Mouse (Mus musculus) gonadal fat pad, adult 2 months (tissue): ENCODE data around the gene Rhox3e. TPM values are rescaled to one million over a fixed set of nuclear protein-coding genes. Genes with fewer than 3 reads are reported as not detected.
"Not testable (repeated sequence)": the region's sequence is repeated elsewhere in the genome, so short reads cannot be mapped to it uniquely, and the experiment has no call there.

Source experiments
- DNase-seq: peaks from one replicate; pipeline ENCODE4 v3.0.0-alpha.2; 2012; ENCODE audit warnings: low read depth
- polyA plus RNA-seq: library from polyadenylated mRNA; depleted of rRNA; stranded (reverse); fragments of >200 nt; gene quantifications from 2 replicates; pipeline ENCODE4 v1.2.3, GENCODE M21; 2012; rRNA removed

The Rhox3e gene
- not detected in 2 replicates for polyA plus RNA-seq

DNA sequence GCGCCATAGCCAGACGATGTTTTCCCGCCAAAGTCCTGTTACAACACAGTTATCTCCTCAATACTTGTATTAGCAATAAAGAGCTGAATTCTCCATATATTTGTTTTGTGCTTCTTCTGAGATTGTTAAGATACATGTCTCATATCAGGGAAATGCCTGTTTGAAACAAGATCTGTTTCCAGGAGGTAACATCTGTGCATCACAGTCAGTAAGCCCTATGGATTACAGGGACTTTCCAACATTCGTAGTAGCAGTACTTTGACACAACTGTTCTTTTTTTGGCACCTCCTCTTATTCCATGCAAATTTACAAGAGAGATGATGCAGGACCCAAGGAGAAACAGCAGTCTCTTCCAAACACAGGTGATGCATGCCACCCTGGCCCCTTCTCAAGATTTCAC is at the start of gene Rhox3e:
Rhox3e (plus strand) TSS at position 301 of the 400 bp plus-strand sequence.
- DNase-seq, result not testable (repeated sequence)

DNA sequence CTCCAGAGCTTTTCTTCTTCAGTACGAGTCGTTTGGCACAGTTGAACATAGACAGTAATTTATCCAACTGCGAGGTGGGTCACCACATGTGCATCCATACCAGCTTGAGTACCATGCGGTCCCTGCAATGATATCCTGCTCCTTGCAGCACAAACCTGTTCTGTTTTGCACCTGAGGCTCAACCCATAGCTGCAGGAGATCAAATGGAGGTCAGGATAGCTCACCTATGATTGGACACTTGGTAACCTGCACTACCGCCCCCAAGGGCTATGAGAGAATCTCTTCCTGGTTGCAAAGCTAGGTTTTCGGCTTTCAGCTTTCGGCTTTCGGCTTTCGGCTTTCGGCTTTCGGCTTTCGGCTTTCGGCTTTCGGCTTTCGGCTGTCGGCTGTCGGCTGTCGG is 27.8 kb upstream of the Rhox3e start, which contains the start of gene Rhox4d:
Rhox4d (plus strand) TSS at position 301 of the 400 bp plus-strand sequence.
- DNase-seq, result not testable (repeated sequence)

- not testable (repeated sequence) for DNase-seq
Observed at GRCm38 (mm10) chrX:37530152-37530551, 11.7 kb upstream of the Rhox3e start, which contains the start of gene Rhox2e. TSS of gene Rhox2e (plus strand) at chrX:37530452.

DNA sequence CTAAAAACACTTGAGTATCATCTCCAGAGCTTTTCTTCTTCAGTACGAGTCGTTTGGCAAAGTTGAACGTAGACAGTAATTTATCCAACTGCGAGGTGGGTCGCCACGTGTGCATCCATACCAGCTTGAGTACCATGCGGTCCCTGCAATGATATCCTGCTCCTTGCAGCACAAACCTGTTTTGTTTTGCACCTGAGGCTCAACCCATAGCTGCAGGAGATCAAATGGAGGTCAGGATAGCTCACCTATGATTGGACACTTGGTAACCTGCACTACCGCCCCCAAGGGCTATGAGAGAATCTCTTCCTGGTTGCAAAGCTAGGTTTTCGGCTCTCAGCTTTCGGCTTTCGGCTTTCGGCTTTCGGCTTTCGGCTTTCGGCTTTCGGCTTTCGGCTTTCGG is 15.3 kb downstream of the Rhox3e start, which contains the start of gene Rhox4e:
Rhox4e (plus strand) TSS at position 301 of the 400 bp plus-strand sequence.
- not testable (repeated sequence) for DNase-seq

- not testable (repeated sequence) for DNase-seq
Observed at GRCm38 (mm10) chrX:37571105-37571504, 29.3 kb downstream of the Rhox3e start, which contains the start of gene Rhox2f. TSS of gene Rhox2f (plus strand) at chrX:37571405.

DNA sequence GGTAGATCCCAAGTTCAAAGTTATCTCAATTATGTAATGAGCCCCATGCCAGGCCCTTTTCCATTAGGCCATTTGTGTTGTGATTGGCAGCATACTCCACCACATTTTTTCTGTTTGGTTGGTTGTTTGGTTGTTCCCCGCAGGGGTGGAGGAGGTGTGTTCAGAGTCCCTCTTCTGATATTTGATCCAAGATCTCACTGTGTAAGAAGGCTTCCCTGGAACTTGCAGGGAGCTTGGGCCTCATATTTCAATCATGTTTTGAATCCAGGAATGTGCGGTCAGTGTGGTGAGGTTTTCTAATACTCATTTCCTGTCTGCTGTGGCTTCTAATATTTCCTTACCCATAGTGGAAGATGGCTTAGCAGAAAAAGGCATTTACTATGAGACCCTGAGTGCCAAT is 30.8 kb downstream of the Rhox3e start:
- DNase-seq, result not testable (repeated sequence)

DNA sequence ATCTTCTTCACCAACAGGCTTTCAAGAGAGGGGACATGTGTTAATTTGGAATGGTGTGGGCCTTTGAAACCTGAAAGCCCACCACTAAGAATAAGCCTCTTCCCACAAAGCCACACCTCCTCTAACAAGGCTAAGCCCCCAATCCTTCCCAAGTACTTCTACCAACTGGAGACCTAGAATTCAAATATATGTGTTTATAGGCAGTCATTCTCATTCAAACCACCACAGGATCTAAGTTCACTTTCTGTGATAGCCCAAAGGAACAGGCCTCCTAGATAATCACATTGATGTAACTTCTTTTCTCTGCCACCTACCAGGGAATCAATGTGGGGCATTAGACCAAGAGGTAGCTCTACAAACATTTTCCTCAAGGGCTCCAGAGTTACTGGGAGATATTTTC is 38.9 kb downstream of the Rhox3e start, which contains the start of gene Rhox3f:
Rhox3f (plus strand) TSS at position 301 of the 400 bp plus-strand sequence.
- DNase-seq, result not testable (repeated sequence)

Other genes with a start within 250 kb of the Rhox3e start
- not detected in 2 replicates for gene Rhox3a2, start 162.0 kb upstream of the Rhox3e start, polyA plus RNA-seq
- not detected in 2 replicates for gene Rhox4a2, start 151.2 kb upstream of the Rhox3e start, polyA plus RNA-seq
- not detected in 2 replicates for gene Rhox2b, start 130.0 kb upstream of the Rhox3e start, polyA plus RNA-seq
- not detected in 2 replicates for gene Rhox4b, start 109.5 kb upstream of the Rhox3e start, polyA plus RNA-seq
- gene Rhox2c, start 88.3 kb upstream of the Rhox3e start, polyA plus RNA-seq, result not detected in 2 replicates
- gene Rhox3c, start 83.4 kb upstream of the Rhox3e start, polyA plus RNA-seq, result not detected in 2 replicates
- not detected in 2 replicates for gene Rhox4c, start 61.7 kb upstream of the Rhox3e start, polyA plus RNA-seq
- gene Rhox2d, start 48.6 kb upstream of the Rhox3e start, polyA plus RNA-seq, result not detected in 2 replicates
- not detected in 2 replicates for gene Rhox4d, start 27.7 kb upstream of the Rhox3e start, polyA plus RNA-seq
- not detected in 2 replicates for gene Rhox2e, start 11.6 kb upstream of the Rhox3e start, polyA plus RNA-seq
- not detected in 2 replicates for gene Rhox4e, start 15.4 kb downstream of the Rhox3e start, polyA plus RNA-seq
- gene Rhox2f, start 29.4 kb downstream of the Rhox3e start, polyA plus RNA-seq, result not detected in 2 replicates
- not detected in 2 replicates for gene Rhox3f, start 39.0 kb downstream of the Rhox3e start, polyA plus RNA-seq
- not detected in 2 replicates for gene Rhox4f, start 65.7 kb downstream of the Rhox3e start, polyA plus RNA-seq
- not detected in 2 replicates for gene Rhox3g, start 86.6 kb downstream of the Rhox3e start, polyA plus RNA-seq
- not detected in 2 replicates for gene Rhox2g, start 101.5 kb downstream of the Rhox3e start, polyA plus RNA-seq
- gene Rhox4g, start 109.3 kb downstream of the Rhox3e start, polyA plus RNA-seq, result not detected in 2 replicates
- not detected in 2 replicates for gene Rhox3h, start 126.7 kb downstream of the Rhox3e start, polyA plus RNA-seq
- gene Rhox2h, start 131.3 kb downstream of the Rhox3e start, polyA plus RNA-seq, result not detected in 2 replicates